Mouse (Mus musculus): ENCODE measurements around the gene Twf1. TPM values are rescaled to one million over a fixed set of nuclear protein-coding genes. Genes with fewer than 3 reads are reported as not detected.

Gene Twf1
- total RNA-seq, 2 experiments from 2014 or later: 46.1 to 48.3 TPM

DNA sequence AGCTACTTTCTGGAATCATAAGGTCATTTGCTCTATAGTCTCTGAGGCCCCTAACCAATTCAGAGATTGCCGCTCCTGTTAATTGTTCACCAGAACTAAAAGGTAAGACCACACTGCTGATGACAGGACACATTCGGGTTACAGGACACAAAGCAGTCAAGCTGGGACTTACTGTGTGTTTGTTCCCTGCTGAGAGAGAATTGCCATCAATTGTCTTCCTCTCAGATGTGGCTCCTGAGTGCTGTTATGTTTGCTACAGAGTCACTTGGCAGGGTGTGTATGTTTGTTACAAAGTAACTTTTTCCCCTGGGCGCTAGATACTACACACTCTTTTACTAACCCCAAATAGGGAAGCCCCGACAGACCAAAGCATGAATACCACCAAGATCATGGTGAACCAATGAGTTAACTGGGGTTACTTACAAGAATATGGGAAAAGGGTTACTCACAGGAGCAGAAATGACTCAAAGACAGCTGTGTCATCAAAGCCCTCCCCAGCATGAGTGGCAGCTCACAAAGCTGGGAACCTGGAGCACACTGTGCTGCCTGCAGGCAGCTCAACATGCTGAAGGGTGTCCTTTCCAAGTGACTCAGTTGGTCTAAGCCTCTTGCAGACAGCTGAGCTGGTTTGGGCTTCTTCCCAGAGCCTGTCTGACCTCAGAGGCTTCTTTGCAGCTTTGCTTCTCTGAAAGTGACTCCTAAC is 15.0 kb downstream of the Twf1 start:
- no peak for DNase-seq (ENCODE audit: low spot score in 2 of 2)

DNA sequence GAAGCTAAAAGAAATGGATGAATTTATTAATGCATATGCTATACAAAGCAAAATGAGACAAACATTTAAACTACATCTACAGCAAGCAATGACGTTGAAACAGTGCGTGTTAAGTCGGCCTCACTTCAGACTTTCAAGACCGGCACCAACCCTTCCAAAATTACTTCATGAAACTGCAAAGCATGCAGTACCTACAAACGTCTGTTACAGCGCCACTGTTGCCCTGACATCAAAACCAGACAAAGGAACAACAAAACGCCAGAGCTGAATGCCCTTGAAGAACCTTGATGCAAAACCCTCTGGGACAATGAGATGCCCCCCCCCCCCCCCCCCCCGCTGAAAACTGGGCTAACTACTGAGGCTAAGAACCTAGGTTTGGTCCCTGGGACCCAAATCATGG is 16.9 kb downstream of the Twf1 start:
- DNase-seq (ENCODE audit: low spot score in 2 of 2): no peak

DNA sequence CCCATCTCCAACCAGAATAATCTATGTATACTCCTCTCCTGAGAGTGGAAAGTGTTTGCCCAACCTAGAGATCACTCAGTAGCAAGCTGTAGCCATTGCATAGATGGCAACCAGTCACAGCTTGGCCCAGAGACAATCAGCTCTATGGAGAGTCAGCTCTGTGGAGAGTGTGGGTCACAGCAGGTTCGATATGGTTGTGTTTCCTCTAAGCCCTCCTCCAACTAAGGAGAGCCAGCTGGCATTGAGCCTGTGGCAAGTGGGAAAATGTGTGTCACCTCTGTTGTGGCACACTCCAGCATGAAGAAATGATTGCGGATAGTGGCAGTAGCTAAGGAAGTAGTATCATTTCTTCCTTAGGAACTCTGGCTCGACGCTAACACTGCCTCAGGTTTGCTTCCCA is 18.2 kb downstream of the Twf1 start:
- DNase-seq (ENCODE audit: low spot score in 2 of 2): no peak

DNA sequence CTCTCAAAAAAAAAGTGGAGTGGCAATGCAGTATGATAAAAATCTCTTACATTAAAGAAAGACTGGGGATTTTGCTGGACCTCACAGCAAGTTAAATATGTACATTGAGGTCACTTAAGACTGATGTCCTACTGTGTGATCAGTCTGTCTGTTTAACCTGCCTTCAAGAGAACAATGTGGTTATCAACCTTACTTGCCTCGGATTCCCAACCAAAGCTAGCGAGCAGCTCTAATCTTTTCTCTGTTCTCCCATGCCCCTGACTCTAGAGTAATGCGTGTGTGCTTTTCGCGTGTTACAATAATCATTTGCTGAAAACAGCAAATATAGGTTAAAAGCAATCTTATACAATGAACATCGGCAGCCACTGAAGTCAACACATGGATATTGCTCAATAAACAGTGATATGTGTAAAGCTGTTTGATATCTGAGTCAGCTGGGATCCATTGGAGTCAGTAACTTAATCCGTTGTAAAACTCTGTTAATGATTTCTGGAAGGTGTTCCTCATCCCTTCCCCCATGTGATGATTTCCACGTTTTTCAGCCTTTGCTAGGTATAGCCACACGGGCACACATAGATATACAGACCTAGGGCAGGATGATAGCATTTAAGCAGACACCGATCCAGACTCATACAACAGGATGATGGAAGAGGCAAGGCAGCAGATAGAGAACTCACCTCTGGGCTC is 21.1 kb downstream of the Twf1 start:
- DNase-seq (ENCODE audit: low spot score in 2 of 2): no peak

DNA sequence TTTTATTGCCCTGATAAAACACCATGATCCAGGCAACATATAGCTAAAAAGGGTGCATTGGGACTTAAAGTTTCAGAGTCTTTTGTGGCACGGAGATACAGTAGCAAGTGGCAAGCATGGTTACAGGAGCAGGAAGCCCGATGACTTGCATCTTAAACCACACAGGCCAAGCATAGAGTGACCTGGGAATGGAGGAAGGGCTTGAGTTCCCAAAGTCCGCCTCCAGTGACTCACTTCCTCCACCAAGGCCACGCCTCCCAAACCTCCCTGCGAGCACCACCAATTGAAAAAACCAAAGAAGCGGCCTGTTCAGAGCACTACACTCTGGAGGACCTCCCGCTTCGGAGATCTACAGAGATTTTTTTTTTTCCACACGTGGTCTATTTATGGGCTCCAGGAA is 23.8 kb downstream of the Twf1 start:
- no peak for DNase-seq (ENCODE audit: low spot score in 2 of 2)

DNA sequence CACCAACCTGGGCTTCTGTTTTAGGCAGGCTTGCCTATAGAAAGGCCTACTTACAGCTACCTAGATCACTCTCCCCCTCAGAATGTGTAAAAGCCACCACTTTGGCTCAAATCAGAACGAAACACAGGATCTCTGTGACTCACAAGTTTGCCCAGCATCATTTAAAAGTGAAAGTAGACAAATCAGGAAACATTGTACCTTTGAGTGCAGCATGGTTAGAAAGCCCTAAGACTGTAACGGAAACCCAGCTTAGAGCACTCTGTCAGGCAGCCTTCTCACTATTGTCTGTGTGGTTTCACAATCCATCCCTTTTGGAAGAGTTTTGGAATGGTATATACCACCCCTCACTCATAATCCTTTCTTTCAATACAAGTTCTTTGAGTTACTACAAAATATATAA is 24.8 kb downstream of the Twf1 start:
- DNase-seq (ENCODE audit: low spot score in 2 of 2): no peak

DNA sequence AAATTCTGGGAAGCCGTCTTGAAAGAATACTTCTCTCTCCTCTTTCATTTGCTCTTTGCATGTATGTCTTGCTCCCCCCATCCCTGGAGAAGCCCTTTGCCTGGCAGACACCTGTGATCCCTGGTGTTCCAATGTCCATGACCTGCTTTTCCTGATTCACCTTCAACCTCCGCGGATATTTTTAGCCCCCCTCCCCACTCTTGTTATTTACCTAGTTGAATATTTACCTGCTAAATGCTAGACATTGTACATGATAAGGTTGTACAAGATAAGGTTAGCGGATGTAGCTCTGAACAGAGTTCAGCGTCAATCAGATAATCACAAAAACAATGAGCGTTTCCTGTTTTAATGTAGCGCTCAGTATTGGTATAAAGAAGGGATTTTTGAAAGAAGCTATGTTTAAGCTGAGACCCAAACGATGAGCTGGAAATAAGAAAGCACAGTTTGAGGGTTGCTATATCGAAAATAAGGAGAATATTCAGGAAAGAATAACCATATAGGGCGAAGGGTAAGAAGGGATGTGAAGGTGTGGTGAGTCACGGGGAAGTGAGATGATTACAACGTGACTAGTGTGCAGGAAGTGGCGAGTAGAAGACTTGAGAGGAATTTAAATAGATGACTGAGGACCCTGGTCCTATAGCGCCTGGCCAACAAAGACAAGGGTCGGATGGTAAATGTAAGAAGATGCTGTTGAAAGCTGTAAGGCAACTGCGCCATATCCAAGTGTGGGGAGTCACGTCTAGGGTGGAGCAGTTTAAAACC is 30.6 kb downstream of the Twf1 start:
- no peak for DNase-seq (ENCODE audit: low spot score in 2 of 2)

DNA sequence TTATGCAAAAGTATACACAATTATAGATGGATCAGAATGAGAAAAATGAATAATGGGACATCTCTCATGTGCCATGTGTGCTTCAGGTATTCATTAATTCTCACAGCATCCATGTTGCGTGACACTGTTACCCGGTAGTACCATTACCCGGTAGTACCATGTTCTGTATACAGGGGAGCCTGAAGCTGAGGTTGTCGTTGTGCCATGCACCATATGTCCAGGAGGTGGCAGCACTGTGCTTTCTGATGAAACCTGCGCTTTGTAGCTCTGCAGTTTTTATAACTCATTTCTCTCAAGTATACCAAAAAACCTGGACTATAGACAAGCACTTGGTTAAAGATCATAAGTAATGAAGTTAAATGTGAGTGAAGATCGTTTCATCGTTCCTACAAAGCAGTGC is 32.2 kb downstream of the Twf1 start:
- peak; percentile 93 to 96 for DNase-seq (ENCODE audit: low spot score in 2 of 2)

DNA sequence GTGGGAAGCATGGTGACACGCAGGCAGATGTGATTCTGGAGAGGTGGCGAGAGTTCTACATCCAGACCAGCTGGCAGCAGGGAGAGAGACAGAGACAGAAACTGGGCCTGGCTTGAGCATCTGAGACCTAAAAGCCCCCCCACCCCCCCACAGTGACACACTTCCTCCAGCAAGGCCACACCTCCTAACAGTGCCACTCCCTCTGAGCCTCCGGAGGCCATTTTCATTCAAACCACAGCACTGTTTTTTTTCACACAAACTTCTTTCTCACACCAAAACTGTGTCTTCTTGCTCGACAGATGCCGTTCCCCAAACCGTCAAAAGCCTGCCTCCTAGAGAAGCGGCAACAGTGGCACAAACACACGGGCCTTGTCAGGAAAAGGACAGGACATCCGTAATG is 36.2 kb downstream of the Twf1 start:
- DNase-seq (ENCODE audit: low spot score in 2 of 2): no peak

DNA sequence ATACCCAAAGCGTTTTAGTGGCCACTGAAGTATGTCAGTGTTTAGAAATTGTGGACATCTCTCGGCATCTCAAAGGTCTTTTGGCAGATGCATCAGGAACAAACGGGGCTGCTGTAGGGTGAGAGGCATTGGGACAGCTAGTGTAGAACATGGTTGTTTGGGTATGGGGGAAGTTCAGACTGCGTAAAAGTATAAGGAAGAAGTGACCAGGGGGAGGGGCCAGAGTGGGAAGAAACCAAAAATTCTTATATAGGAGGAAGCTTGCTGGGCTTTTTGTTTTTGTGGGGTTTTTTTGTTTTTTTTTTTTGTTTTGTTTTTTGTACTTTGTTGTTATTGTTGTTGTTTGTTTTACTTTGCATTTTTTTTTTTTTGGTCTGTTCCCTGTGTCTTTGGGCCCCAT is 44.8 kb downstream of the Twf1 start:
- no peak for DNase-seq (ENCODE audit: low spot score in 2 of 2)

DNA sequence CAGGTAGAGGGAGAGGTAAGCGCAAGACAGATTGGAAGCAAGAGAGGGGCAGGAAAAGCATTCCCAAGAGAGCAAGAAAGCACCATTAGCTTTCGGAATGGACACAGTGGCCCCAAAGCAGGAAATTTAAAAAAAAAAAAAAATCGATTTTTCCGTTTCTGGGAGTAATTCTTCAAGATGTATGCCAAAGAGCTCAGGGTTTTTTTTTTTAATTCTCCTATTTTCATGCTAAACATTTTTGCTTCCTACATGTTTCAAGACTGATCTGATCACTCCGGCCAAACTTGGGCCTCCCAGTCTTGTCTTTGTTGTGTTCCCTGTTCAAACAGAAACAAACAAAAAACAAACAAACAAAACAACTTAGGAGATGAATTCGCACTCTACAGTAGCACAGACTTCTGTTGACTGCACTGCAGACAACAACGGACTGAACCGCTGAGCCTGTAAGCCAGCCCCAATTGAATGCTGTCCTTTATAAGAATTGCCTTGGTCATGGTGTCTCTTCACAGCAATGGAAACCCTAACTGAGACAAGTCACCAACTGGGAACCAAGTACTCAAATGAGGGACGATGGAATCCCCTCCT is 45.5 kb downstream of the Twf1 start:
- no peak for DNase-seq (ENCODE audit: low spot score in 2 of 2)

DNA sequence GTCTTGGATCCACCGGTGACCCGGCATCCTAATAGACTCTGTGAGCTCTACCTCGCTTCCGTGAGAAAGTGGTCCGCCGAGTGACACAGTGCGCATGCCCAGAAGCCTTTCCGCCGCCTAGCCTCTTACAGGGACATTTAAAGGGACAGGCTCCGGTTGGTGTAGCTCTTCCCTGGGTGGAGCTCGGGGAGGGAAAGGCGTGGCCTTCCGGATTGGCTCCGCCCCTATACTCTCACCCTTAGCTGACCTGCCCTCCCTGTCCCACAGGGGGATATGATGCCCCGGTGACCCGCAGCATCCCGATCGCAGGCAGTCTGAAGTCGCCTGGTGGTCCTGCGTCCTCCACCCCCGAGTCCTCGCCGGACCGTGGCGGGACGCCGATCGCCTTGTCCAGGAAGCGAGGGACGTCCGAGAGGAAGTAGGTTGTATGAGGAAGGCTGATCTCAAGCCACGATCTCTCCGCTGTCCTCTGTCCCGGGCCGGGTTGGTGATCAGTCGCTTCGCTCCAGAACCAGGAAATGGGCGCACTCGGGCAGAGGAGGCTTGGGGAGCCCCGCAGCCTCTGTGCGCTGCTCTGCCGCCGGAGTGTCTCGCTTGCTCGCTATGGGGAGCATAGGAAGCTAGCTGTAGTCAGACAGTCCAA is 46.2 kb downstream of the Twf1 start, which contains the start of the genes Pus7l and Irak4:
Gene Pus7l (minus strand): TSS at position 139 of the 643 bp plus-strand sequence.
Gene Irak4 (plus strand): TSS at position 235 of the 643 bp plus-strand sequence.
- peak; percentile 91 to 93 for DNase-seq (ENCODE audit: low spot score in 2 of 2)

DNA sequence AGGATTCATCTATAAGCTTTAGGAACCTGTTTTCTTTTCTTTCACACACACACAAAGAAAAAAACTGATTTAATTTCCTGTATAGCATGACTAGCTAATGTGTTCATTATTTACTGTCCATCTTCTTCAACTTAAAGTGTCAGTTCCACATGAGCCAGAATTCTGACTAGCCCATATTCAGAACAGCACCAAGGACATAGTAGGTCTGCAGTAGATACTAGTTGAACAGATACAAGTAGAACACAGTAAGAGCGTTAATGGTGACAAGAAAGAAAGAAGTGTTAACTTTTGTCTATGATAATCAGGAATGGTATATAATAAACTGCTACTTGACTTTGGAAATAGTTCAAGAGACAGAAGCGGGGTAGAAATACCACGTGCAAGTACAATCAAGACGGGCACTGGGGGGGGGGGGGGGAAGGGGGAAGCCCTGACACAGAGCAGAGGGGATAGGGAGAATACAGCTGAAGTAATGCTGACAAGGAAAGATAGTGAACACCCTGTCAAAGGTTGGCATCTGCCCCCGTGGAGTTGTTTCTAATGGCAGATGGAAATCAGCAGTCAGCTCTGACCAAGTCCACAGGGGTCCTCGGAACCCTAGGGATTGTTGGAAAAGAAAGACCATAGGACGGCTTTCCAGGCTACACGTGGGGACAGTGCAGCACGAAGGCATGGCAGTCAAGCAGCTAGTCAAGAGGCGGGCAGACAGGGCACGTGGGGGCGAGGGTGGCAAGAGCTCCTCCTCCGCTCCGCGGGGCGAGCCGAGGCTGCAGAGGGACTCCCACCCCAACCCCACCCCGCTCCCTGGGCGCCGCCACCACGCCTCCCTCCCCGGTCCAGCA is 46.9 kb downstream of the Twf1 start:
- DNase-seq (ENCODE audit: low spot score in 2 of 2): no peak

DNA sequence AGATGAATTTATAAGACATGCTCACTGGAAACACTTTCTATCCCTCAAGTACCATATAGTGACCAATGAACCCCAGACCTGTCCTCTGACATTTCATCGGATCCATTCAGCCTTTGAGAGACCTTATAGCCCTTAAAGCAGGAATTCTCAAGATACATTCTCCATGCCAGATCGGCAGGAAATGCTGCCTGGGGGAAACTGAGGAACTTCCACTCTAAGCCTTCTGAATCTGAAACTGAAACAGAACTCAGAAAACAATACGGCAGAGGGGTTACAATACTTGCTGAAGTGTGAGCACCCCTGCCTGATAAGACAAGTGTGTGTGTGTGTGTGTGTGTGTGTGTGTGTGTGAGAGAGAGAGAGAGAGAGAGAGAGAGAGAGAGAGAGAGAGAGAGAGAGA is 50.4 kb downstream of the Twf1 start:
- no peak for DNase-seq (ENCODE audit: low spot score in 2 of 2)

DNA sequence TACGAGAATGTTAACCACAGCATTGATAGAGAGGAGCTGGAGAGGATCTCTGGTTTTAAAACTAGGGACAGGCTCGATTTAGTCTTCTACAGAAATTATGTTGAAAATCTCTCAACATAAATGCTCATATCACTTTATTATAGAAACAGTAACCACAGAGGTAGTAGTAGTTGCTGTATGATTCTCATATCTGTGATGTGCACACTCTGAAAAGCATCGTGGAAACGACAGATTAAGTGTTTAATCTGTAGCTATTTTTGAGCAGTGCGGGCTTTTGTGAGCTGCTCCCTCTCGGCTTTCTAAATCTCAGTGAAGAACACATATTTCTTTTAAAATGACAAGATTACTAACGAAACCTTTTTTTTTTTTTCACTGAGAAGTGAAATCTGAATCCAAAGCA is 54.2 kb downstream of the Twf1 start:
- no peak for DNase-seq (ENCODE audit: low spot score in 2 of 2)

DNA sequence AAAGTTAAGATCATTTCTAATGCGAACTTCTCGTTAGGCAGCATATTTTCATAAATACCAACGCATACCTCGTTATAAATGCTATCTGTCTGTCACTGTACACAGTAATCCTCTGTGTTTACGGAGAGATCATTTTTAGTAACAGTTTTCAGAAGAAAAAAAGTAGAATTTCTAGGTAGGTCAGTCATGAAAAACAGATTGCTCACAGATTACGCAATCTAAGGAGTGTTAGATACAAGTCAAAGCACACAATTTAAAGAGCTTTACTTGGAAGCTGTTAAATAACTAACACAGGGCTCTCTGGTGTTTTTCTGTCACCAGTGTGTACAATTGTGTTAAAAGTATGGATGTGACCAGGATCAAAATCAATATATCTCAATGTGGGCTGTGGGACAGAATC is 56.7 kb downstream of the Twf1 start:
- DNase-seq (ENCODE audit: low spot score in 2 of 2): no peak

DNA sequence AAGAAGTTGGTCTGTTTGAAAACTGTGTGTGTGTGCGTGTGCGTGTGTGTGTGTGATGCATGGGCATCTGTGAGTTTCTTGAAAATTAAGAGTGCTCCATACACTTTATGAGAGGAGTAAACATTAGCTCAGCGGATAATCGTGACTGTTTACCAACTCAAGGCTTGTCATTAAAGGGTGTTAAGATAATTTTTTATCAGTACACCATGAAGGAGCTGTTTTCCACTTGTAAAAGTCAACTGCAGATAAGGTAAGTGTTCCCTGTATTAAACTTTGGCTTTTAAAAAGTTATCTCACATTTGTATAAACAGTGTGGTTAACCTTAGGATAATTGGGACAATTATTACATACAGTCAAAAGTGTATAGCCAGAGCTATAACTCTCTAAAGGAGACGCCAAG is 57.4 kb downstream of the Twf1 start:
- no peak for DNase-seq (ENCODE audit: low spot score in 2 of 2)

DNA sequence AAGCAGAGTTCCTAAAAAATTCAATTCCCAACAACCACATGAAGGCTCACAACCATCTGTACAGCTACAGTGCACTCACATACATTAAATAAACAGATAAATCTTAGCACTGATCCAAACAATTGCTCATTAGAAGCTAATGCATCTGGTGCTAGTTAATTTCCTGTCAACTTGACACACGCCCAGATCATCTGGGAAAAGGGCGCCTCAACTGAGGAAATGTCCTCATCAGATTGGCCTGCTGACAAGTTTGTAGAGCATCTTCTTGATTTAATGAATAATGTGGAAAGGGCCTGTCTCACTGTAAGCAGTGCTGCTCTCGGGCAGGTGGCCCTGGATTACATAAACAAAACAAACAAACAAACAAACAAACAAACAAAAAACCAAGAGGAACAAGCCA is 59.2 kb downstream of the Twf1 start:
- DNase-seq (ENCODE audit: low spot score in 2 of 2): no peak

All from layer of hippocampus, postnatal 10 days (tissue).